Mouse (Mus musculus) gonadal fat pad, adult 2 months (tissue): ENCODE results near the gene Mdga1. TPM values are rescaled to one million over a fixed set of nuclear protein-coding genes. Genes with fewer than 3 reads are reported as not detected.
A peak's percentile ranks its signal among the peaks of the same experiment; 100 is the strongest.

Experiments
- DNase-seq: peaks from one replicate; pipeline ENCODE4 v3.0.0-alpha.2; 2012; ENCODE audit warnings: low read depth
- polyA plus RNA-seq: library from polyadenylated mRNA; depleted of rRNA; stranded (reverse); fragments of >200 nt; gene quantifications from 2 replicates; pipeline ENCODE4 v1.2.3, GENCODE M21; 2012

The Mdga1 gene
- polyA plus RNA-seq, 1 experiment: 1.7 TPM

- no peak for DNase-seq
These were observed 11.7 kb upstream of the Mdga1 start for GRCm38 (mm10) chr17:29981568-29981967.

GRCm38 (mm10) chr17:29979841-29980240, 10.0 kb upstream of the Mdga1 start:
- DNase-seq: no peak

- no peak for DNase-seq
These were observed 9.1 kb upstream of the Mdga1 start for GRCm38 (mm10) chr17:29979020-29979419.

GRCm38 (mm10) chr17:29975731-29976130, 5.8 kb upstream of the Mdga1 start:
- DNase-seq: no peak

GRCm38 (mm10) chr17:29973226-29973625, 3.3 kb upstream of the Mdga1 start:
- DNase-seq: no peak

GRCm38 (mm10) chr17:29971761-29972432, 2.0 kb upstream of the Mdga1 start:
- DNase-seq: no peak

- no peak for DNase-seq
These were observed 4.4 kb downstream of the Mdga1 start for GRCm38 (mm10) chr17:29965506-29965905.

GRCm38 (mm10) chr17:29963730-29964259, 6.1 kb downstream of the Mdga1 start:
- no peak for DNase-seq

- DNase-seq: no peak
These were observed 14.0 kb downstream of the Mdga1 start for GRCm38 (mm10) chr17:29955880-29956279.

- DNase-seq: no peak
These were observed 15.6 kb downstream of the Mdga1 start for GRCm38 (mm10) chr17:29954316-29954715.

GRCm38 (mm10) chr17:29951100-29951499, 18.8 kb downstream of the Mdga1 start:
- DNase-seq: no peak

- no peak for DNase-seq
These were observed 19.3 kb downstream of the Mdga1 start for GRCm38 (mm10) chr17:29950574-29950973.

GRCm38 (mm10) chr17:29947271-29947714, 22.6 kb downstream of the Mdga1 start:
- DNase-seq: no peak

- DNase-seq: no peak
These were observed 25.5 kb downstream of the Mdga1 start for GRCm38 (mm10) chr17:29944376-29944775.

GRCm38 (mm10) chr17:29939011-29939410, 30.9 kb downstream of the Mdga1 start:
- no peak for DNase-seq

GRCm38 (mm10) chr17:29937350-29937781, 32.5 kb downstream of the Mdga1 start:
- no peak for DNase-seq

- DNase-seq: no peak
These were observed 35.6 kb downstream of the Mdga1 start for GRCm38 (mm10) chr17:29934133-29934851.

- DNase-seq: no peak
These were observed 37.1 kb downstream of the Mdga1 start for GRCm38 (mm10) chr17:29932753-29933152.

- no peak for DNase-seq
These were observed 38.5 kb downstream of the Mdga1 start for GRCm38 (mm10) chr17:29931224-29931945.

- DNase-seq: peak; percentile 55
These were observed 41.1 kb downstream of the Mdga1 start for GRCm38 (mm10) chr17:29928751-29929237.

- DNase-seq: no peak
These were observed 44.0 kb downstream of the Mdga1 start for GRCm38 (mm10) chr17:29925608-29926606.
